Mouse (Mus musculus): ENCODE results near the gene Slc9b1.

- no peak for TF ChIP-seq CTCF (conservative IDR thresholded peaks at IDR 0.05; ENCODE audit: low read length)
- no peak for TF ChIP-seq POU5F1 (IDR thresholded peaks at IDR 0.05; ENCODE audit: borderline replicate concordance, low read length)
Measured at GRCm38 (mm10) chr3:135395085-135395484, 47.3 kb downstream of the Slc9b1 start.
